Mouse (Mus musculus): ENCODE data around the gene Zfp426. TPM values are rescaled to one million over a fixed set of nuclear protein-coding genes. Genes with fewer than 3 reads are reported as not detected.

The Zfp426 gene
- polyA plus RNA-seq, 1 experiment from 2014 or later, result 34.3 TPM

DNA sequence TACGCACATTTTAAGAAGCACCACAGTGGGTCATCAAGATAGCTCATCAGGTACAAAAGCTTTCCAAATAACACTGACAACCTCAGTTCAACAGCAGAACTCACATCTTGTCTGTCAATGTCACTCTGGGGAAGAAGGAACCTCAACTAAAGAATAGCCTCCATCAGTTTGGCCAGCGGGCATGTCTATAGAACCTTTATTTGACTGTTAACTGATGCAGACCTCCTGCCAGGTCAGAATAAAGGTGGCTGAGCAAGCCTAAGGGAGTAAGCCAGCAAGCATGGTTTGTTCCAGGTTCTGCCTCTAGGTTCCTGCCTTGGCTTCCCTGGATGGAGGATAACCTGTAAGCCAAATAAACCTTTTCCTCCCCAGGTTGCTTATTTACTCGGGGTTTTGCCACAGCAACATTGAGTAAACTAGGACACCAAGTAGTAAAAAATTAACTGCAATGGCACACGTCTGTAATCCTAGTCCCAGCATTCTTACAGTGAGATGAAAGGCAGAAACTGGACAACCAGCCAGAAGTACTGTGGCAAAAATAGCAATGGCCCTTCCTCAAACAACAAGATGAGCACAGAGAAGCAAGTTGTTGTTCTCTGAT, 49.3 kb downstream of the Zfp426 start:
- Histone ChIP-seq H3K9me3 (peaks cover 7% of the 10 kb centered on the region; the same call in 1 of the 2 replicates), H3K9ac (replicated peaks) (no peak overlapping the region), H3K27me3 (no peaks in the 10 kb centered on the region), H3K4me3 (no peak overlapping the region), H3K4me1 (no peaks in the 10 kb centered on the region), H3K4me2 (replicated peaks) (no peak overlapping the region), H3K36me3 (peaks cover 73% of the 10 kb centered on the region), H3K27ac (replicated peaks) (no peak overlapping the region)
- WGBS, result 91% methylated on average over 4 of the region's 4 CpGs
- no peak for ATAC-seq (ENCODE audit: low FRiP score, low read depth)

- Histone ChIP-seq H3K4me2 (replicated peaks) (no peak overlapping the region), H3K4me1 (no peaks in the 10 kb centered on the region), H3K9me3 (peaks cover under 1% of the 10 kb centered on the region; the same call in 1 of the 2 replicates), H3K9ac (replicated peaks) (no peak overlapping the region), H3K36me3 (peaks cover 8% of the 10 kb centered on the region), H3K27ac (replicated peaks) (no peak overlapping the region), H3K27me3 (no peaks in the 10 kb centered on the region), H3K4me3 (no peak overlapping the region)
- WGBS, result 88% methylated on average over 3 of the region's 3 CpGs
- ATAC-seq (ENCODE audit: low FRiP score, low read depth), result no peak; the same call in 1 of the 2 replicates
Observed at GRCm38 (mm10) chr9:20430004-20430403, 62.5 kb downstream of the Zfp426 start.

Other genes with a start within 250 kb of the Zfp426 start
- not detected in 2 replicates for gene Olfr39, start 210.4 kb downstream of the Zfp426 start, polyA plus RNA-seq (2016; fragmentation: Nextera tagmentation; extraction: Ambion mirVana)
- not detected in 2 replicates for gene Olfr873, start 194.2 kb downstream of the Zfp426 start, polyA plus RNA-seq (2016; fragmentation: Nextera tagmentation; extraction: Ambion mirVana)
- gene Olfr18, start 156.7 kb downstream of the Zfp426 start, polyA plus RNA-seq (2016; fragmentation: Nextera tagmentation; extraction: Ambion mirVana), result 0.11 TPM in 1 of 2 replicates, not detected in the other
- 35.9 and 37.5 TPM in 2 replicates for gene Zfp560, start 107.6 kb downstream of the Zfp426 start, polyA plus RNA-seq (2016; fragmentation: Nextera tagmentation; extraction: Ambion mirVana)
- gene Zfp26, start 32.6 kb downstream of the Zfp426 start, polyA plus RNA-seq (2016; fragmentation: Nextera tagmentation; extraction: Ambion mirVana), result 30.3 and 33.7 TPM in 2 replicates
- gene Zfp266, start 28.7 kb upstream of the Zfp426 start, polyA plus RNA-seq (2016; fragmentation: Nextera tagmentation; extraction: Ambion mirVana), result 166 and 168 TPM in 2 replicates
- gene Zfp846, start 88.5 kb upstream of the Zfp426 start, polyA plus RNA-seq (2016; fragmentation: Nextera tagmentation; extraction: Ambion mirVana), result 31.6 and 32.7 TPM in 2 replicates
- 463 and 492 TPM in 2 replicates for gene Ubl5, start 150.1 kb upstream of the Zfp426 start, polyA plus RNA-seq (2016; fragmentation: Nextera tagmentation; extraction: Ambion mirVana)
- 19.2 and 20.5 TPM in 2 replicates for gene Fbxl12, start 152.0 kb upstream of the Zfp426 start, polyA plus RNA-seq (2016; fragmentation: Nextera tagmentation; extraction: Ambion mirVana)
- 54.6 and 54.8 TPM in 2 replicates for gene Pin1, start 159.3 kb upstream of the Zfp426 start, polyA plus RNA-seq (2016; fragmentation: Nextera tagmentation; extraction: Ambion mirVana)

All from midbrain, embryonic 12.5 days (tissue).